Mouse (Mus musculus) stomach, postnatal 0 days (tissue): Measurements from ENCODE around the gene Rab6b.

Source experiments
- CTCF ChIP-seq: IDR thresholded peaks from 2 replicates; pipeline ENCODE4 v1.5.1; 2016; ENCODE audit warnings: antibody characterized with exemption, low read depth, mild to moderate bottlenecking, moderate library complexity
- EP300 ChIP-seq: optimal IDR thresholded peaks from 2 replicates; pipeline ENCODE3; 2016; ENCODE audit warnings: antibody characterized with exemption

GRCm38 (mm10) chr9:103133493-103134124 is 22.0 kb downstream of the Rab6b start:
- no peak for TF ChIP-seq CTCF
- no peak for TF ChIP-seq EP300
